Mouse (Mus musculus) brown adipose tissue, adult 24 weeks (tissue): ENCODE measurements around the gene Sco1. TPM values are rescaled to one million over a fixed set of nuclear protein-coding genes. Genes with fewer than 3 reads are reported as not detected.
A peak's percentile ranks its signal among the peaks of the same experiment; 100 is the strongest.

ENCODE experiments used
- H3K27ac ChIP-seq: fragments of 200-500 bp; replicated peaks from 2 replicates; pipeline ENCODE4 v1.5.1; 2012; ENCODE audit warnings: low read depth, mild to moderate bottlenecking, low read length
- H3K4me1 ChIP-seq: fragments of 200-500 bp; 2 replicates; pipeline ENCODE4 v1.6.1; 2012; ENCODE audit warnings: low read length, mixed read lengths; ENCODE audit not compliant: control insufficient read depth, insufficient read depth, insufficient read length
- H3K4me3 ChIP-seq: fragments of 200-500 bp; 2 replicates; pipeline ENCODE4 v1.5.1; 2012; ENCODE audit warnings: low read depth, mild to moderate bottlenecking, low read length, moderate library complexity; ENCODE audit not compliant: insufficient read depth
- polyA plus RNA-seq: library from polyadenylated mRNA; stranded (reverse); fragments of >200 nt; gene quantifications from 2 replicates; pipeline ENCODE4 v1.2.4, GENCODE M21; 2012; ENCODE audit not compliant: missing spikeins, insufficient read depth, insufficient read length

Sco1 gene
- polyA plus RNA-seq, 1 experiment: 32.8 TPM

- Histone ChIP-seq H3K4me3 (no peak overlapping the region), H3K27ac (no peak overlapping the region), H3K4me1 (no peaks in the 10 kb centered on the region)
These were observed 21.4 kb upstream of the Sco1 start for GRCm38 (mm10) chr11:67030904-67031602.

- H3K27ac ChIP-seq: no peak overlapping the region
- H3K4me1 ChIP-seq: no peaks in the 10 kb centered on the region
- H3K4me3 ChIP-seq: no peak overlapping the region
These were observed 20.9 kb upstream of the Sco1 start for GRCm38 (mm10) chr11:67031603-67031915.

- no peaks in the 10 kb centered on the region for H3K4me1 ChIP-seq
- no peak overlapping the region for H3K27ac ChIP-seq
- no peak overlapping the region for H3K4me3 ChIP-seq
These were observed 17.5 kb upstream of the Sco1 start for GRCm38 (mm10) chr11:67034775-67035485.

GRCm38 (mm10) chr11:67036229-67036628 lies 16.2 kb upstream of the Sco1 start:
- no peaks in the 10 kb centered on the region for H3K4me1 ChIP-seq
- H3K27ac ChIP-seq: no peak overlapping the region
- no peak overlapping the region for H3K4me3 ChIP-seq

- Histone ChIP-seq H3K4me3 (no peak overlapping the region), H3K27ac (no peak overlapping the region), H3K4me1 (no peaks in the 10 kb centered on the region)
These were observed 15.6 kb upstream of the Sco1 start for GRCm38 (mm10) chr11:67036892-67037291.

- no peak overlapping the region for H3K27ac ChIP-seq
- H3K4me3 ChIP-seq: no peak overlapping the region
- no peaks in the 10 kb centered on the region for H3K4me1 ChIP-seq
These were observed 12.7 kb upstream of the Sco1 start for GRCm38 (mm10) chr11:67039799-67040198.

GRCm38 (mm10) chr11:67040483-67040882 lies 12.0 kb upstream of the Sco1 start:
- H3K4me3 ChIP-seq: no peak overlapping the region
- no peaks in the 10 kb centered on the region for H3K4me1 ChIP-seq
- no peak overlapping the region for H3K27ac ChIP-seq

GRCm38 (mm10) chr11:67043007-67043406 lies 9.5 kb upstream of the Sco1 start:
- Histone ChIP-seq H3K4me1 (peaks cover 5% of the 10 kb centered on the region; the same call in 1 of the 2 replicates), H3K4me3 (no peak overlapping the region), H3K27ac (no peak overlapping the region)

- Histone ChIP-seq H3K4me3 (no peak overlapping the region), H3K4me1 (peaks cover 10% of the 10 kb centered on the region), H3K27ac (no peak overlapping the region)
These were observed 7.5 kb upstream of the Sco1 start for GRCm38 (mm10) chr11:67044959-67045358.

GRCm38 (mm10) chr11:67047199-67047598 lies 5.3 kb upstream of the Sco1 start:
- Histone ChIP-seq H3K4me3 (no peak overlapping the region), H3K27ac (no peak overlapping the region), H3K4me1 (peaks cover 10% of the 10 kb centered on the region)

GRCm38 (mm10) chr11:67048496-67048895 lies 4.0 kb upstream of the Sco1 start:
- Histone ChIP-seq H3K4me1 (peaks cover 10% of the 10 kb centered on the region), H3K27ac (no peak overlapping the region), H3K4me3 (no peak overlapping the region)

- Histone ChIP-seq H3K4me1 (peaks cover 10% of the 10 kb centered on the region), H3K4me3 (no peak overlapping the region), H3K27ac (no peak overlapping the region)
These were observed 3.2 kb upstream of the Sco1 start for GRCm38 (mm10) chr11:67049256-67049655.

GRCm38 (mm10) chr11:67051676-67052320 lies 672 bp upstream of the Sco1 start:
- peaks cover 7% of the 10 kb centered on the region for H3K4me1 ChIP-seq
- peak overlapping the region; percentile 79 for H3K27ac ChIP-seq
- H3K4me3 ChIP-seq: peak overlapping the region; percentile 83

- Histone ChIP-seq H3K4me3 (no peak overlapping the region), H3K4me1 (no peaks in the 10 kb centered on the region), H3K27ac (no peak overlapping the region)
These were observed 2.4 kb downstream of the Sco1 start for GRCm38 (mm10) chr11:67054754-67055365.

GRCm38 (mm10) chr11:67061311-67061710 lies 8.8 kb downstream of the Sco1 start:
- H3K27ac ChIP-seq: no peak overlapping the region
- H3K4me3 ChIP-seq: no peak overlapping the region
- H3K4me1 ChIP-seq: no peaks in the 10 kb centered on the region
